Mouse (Mus musculus) stomach, embryonic 14.5 days (tissue): ENCODE measurements around the gene Ago4. TPM values are rescaled to one million over a fixed set of nuclear protein-coding genes. Genes with fewer than 3 reads are reported as not detected.

Experiments
- ATAC-seq: fragments of 200-750 bp; cut with Nextera tagmentation; 2 replicates; pipeline ENCODE4 v1.8.0; 2017; ENCODE audit warnings: low read depth, moderate TSS enrichment; ENCODE audit not compliant: insufficient number of reproducible peaks, insufficient read depth, low FRiP score
- H3K27ac ChIP-seq: fragments of 300-500 bp; sonication (generic); 2 replicates; pipeline ENCODE4 v1.5.1; 2014; ENCODE audit warnings: mild to moderate bottlenecking, low read length, moderate library complexity, mixed read lengths
- H3K27me3 ChIP-seq: fragments of 300-500 bp; sonication (generic); 2 replicates; pipeline ENCODE4 v1.6.1; 2014; ENCODE audit warnings: low read length, control low read depth, mixed read lengths; ENCODE audit not compliant: control insufficient read depth, insufficient read depth
- H3K36me3 ChIP-seq: fragments of 300-500 bp; sonication (generic); 2 replicates; pipeline ENCODE4 v1.6.1; 2014; ENCODE audit warnings: mild to moderate bottlenecking, control low read depth, low read length, moderate library complexity, mixed read lengths; ENCODE audit not compliant: control insufficient read depth, insufficient read depth
- H3K4me1 ChIP-seq: fragments of 300-500 bp; sonication (generic); 2 replicates; pipeline ENCODE4 v1.6.1; 2014; ENCODE audit warnings: low read length, control low read depth, mixed read lengths; ENCODE audit not compliant: control insufficient read depth, insufficient read depth
- H3K4me2 ChIP-seq: fragments of 300-500 bp; sonication (generic); replicated peaks from 2 replicates; pipeline ENCODE4 v1.6.1; 2014; ENCODE audit warnings: low read depth, low read length, control low read depth
- H3K4me3 ChIP-seq: fragments of 300-500 bp; sonication (generic); 2 replicates; pipeline ENCODE4 v1.5.1; 2014; ENCODE audit warnings: low read depth, low read length, control low read depth
- H3K9ac ChIP-seq: fragments of 300-500 bp; sonication (generic); replicated peaks from 2 replicates; pipeline ENCODE4 v1.6.1; 2014; ENCODE audit warnings: low read depth, mild to moderate bottlenecking, control low read depth, low read length, moderate library complexity, mixed read lengths
- H3K9me3 ChIP-seq: fragments of 300-500 bp; sonication (generic); 2 replicates; pipeline ENCODE4 v1.6.1; 2016; ENCODE audit warnings: low read depth, low read length, control low read depth; ENCODE audit not compliant: control insufficient read depth
- WGBS: fragments of 180-500 bp; shearing (Covaris S2); extraction: QIAGEN DNeasy Blood & Tissue Kit; methylation state at CpG from one replicate; pipeline ENCODE4 v1.1.7; 2014; 5-methylcytosine and 5-hydroxymethylcytosine counted together
- polyA plus RNA-seq: library from polyadenylated mRNA; unstranded; fragments of >200 nt; fragmentation: Nextera tagmentation; extraction: Ambion mirVana; gene quantifications from 2 replicates; pipeline ENCODE4 v1.2.1, GENCODE M21; 2014

Gene Ago4
- polyA plus RNA-seq, 1 experiment from 2014 or later, result 3.3 TPM

- ATAC-seq, result no peak
- H3K9me3 ChIP-seq, result no peaks in the 10 kb centered on the region
- H3K27ac ChIP-seq, result no peak overlapping the region
- H3K27me3 ChIP-seq, result no peaks in the 10 kb centered on the region
- WGBS, result 31% methylated on average over 3 of the region's 3 CpGs
- H3K36me3 ChIP-seq, result no peaks in the 10 kb centered on the region; the same call in 1 of the 2 replicates
- H3K4me1 ChIP-seq, result 0 out of 2 replicates have a peak, but pooled peaks cover 3% of the 10 kb centered on the region
- H3K9ac ChIP-seq, result no peak overlapping the region
- no peak overlapping the region for H3K4me3 ChIP-seq
- no peak overlapping the region for H3K4me2 ChIP-seq
These were observed 21.2 kb upstream of the Ago4 start for GRCm38 (mm10) chr4:126554462-126554861.

DNA sequence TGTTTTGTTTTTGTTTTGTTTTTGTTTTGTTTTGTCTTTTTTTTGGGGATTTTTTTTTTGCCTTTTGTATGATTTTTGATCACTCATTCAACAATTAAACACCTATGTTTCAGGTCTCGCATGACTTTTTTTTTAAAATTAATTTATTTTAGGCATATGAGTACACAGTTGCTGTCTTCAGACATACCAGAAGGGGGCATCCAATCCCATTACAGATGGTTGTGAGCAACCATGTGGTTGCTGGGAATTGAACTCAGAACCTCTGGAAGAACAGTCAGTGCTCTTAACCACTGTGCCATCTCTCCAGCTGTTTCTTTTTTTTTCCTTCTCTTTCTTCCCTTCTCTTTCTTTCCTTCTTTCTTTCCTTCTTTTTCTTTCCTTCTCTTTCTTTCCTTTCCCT lies 20.4 kb upstream of the Ago4 start:
- no peak for ATAC-seq
- H3K4me3 ChIP-seq, result no peak overlapping the region
- no peak overlapping the region for H3K27ac ChIP-seq
- H3K27me3 ChIP-seq, result no peaks in the 10 kb centered on the region
- WGBS, result 84% methylated on average over 1 of the region's 1 CpGs
- H3K4me2 ChIP-seq, result no peak overlapping the region
- H3K36me3 ChIP-seq, result no peaks in the 10 kb centered on the region
- H3K4me1 ChIP-seq, result 0 out of 2 replicates have a peak, but pooled peaks cover 3% of the 10 kb centered on the region
- H3K9me3 ChIP-seq, result no peaks in the 10 kb centered on the region
- no peak overlapping the region for H3K9ac ChIP-seq

DNA sequence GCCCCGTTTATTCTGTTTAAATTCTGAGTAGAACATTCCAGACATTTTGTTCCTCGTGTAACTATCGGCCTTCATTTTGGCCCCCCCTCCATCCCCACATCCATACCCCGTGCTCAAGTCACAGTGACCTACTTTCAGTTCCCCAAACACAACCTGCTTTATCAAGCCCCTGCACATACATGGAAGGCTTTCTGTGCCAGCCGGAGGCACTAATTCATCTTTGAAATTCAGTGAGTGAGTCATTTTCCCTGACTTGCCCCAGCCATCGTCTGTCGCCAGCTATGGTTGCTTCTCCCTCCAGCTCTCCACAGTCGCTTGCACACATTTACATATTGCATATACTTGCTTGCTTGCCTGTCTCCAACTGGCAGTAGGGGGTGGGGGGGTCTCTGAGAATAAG lies 19.8 kb upstream of the Ago4 start:
- 49% methylated on average over 8 of the region's 8 CpGs for WGBS
- H3K4me3 ChIP-seq, result no peak overlapping the region
- H3K9me3 ChIP-seq, result no peaks in the 10 kb centered on the region
- H3K36me3 ChIP-seq, result no peaks in the 10 kb centered on the region
- H3K4me1 ChIP-seq, result 0 out of 2 replicates have a peak, but pooled peaks cover 3% of the 10 kb centered on the region
- H3K9ac ChIP-seq, result no peak overlapping the region
- H3K27ac ChIP-seq, result no peak overlapping the region
- no peak overlapping the region for H3K4me2 ChIP-seq
- H3K27me3 ChIP-seq, result no peaks in the 10 kb centered on the region
- ATAC-seq, result no peak

- no peak overlapping the region for H3K9ac ChIP-seq
- no peak overlapping the region for H3K4me2 ChIP-seq
- H3K27me3 ChIP-seq, result no peaks in the 10 kb centered on the region
- ATAC-seq, result no peak
- WGBS, result 78% methylated on average over 7 of the region's 7 CpGs
- H3K9me3 ChIP-seq, result no peaks in the 10 kb centered on the region
- H3K27ac ChIP-seq, result no peak overlapping the region
- H3K4me1 ChIP-seq, result no peaks in the 10 kb centered on the region
- no peak overlapping the region for H3K4me3 ChIP-seq
- no peaks in the 10 kb centered on the region for H3K36me3 ChIP-seq
These were observed 18.9 kb upstream of the Ago4 start for GRCm38 (mm10) chr4:126552136-126552535.

GRCm38 (mm10) chr4:126546183-126546582 lies 12.9 kb upstream of the Ago4 start:
- Histone ChIP-seq H3K4me1 (no peaks in the 10 kb centered on the region), H3K4me2 (no peak overlapping the region), H3K9me3 (no peaks in the 10 kb centered on the region), H3K27ac (no peak overlapping the region), H3K9ac (no peak overlapping the region), H3K36me3 (no peaks in the 10 kb centered on the region), H3K27me3 (no peaks in the 10 kb centered on the region), H3K4me3 (no peak overlapping the region)
- WGBS, result 77% methylated on average over 2 of the region's 2 CpGs
- no peak for ATAC-seq

DNA sequence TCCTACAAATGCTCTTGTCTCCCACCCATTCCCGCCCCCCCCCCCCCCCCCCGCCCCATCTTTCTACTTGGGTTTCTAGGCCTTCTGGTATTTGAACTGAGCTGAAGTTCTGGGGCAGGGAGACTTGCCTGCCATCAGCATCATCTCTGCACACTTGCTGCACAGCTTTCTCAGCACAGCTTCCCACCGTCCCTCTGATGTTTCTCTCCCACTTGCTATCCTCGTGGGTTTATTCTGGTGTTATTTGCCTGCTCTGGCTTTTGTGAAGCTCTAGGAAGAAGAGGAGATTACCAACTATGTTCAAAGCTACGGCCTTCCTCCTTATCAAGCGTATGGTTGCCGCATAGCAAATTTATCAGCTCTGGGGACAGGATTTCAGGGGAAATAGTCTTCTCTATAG lies 12.4 kb upstream of the Ago4 start:
- 85% methylated on average over 5 of the region's 7 CpGs for WGBS
- H3K27me3 ChIP-seq, result no peaks in the 10 kb centered on the region

GRCm38 (mm10) chr4:126545016-126545415 lies 11.7 kb upstream of the Ago4 start:
- Histone ChIP-seq H3K27ac (no peak overlapping the region), H3K9me3 (no peaks in the 10 kb centered on the region), H3K27me3 (no peaks in the 10 kb centered on the region), H3K4me3 (no peak overlapping the region), H3K4me1 (no peaks in the 10 kb centered on the region), H3K9ac (no peak overlapping the region), H3K4me2 (no peak overlapping the region), H3K36me3 (no peaks in the 10 kb centered on the region)
- ATAC-seq, result no peak
- 68% methylated on average over 1 of the region's 1 CpGs for WGBS

More for the DNA sequence above, 12.4 kb upstream of the Ago4 start:
- no peak overlapping the region for H3K27ac ChIP-seq
- no peaks in the 10 kb centered on the region for H3K9me3 ChIP-seq
- H3K9ac ChIP-seq, result no peak overlapping the region
- no peaks in the 10 kb centered on the region for H3K4me1 ChIP-seq
- no peak for ATAC-seq
- H3K4me2 ChIP-seq, result no peak overlapping the region
- no peaks in the 10 kb centered on the region for H3K36me3 ChIP-seq
- H3K4me3 ChIP-seq, result no peak overlapping the region

GRCm38 (mm10) chr4:126542838-126543237 lies 9.6 kb upstream of the Ago4 start:
- Histone ChIP-seq H3K4me3 (no peak overlapping the region), H3K4me2 (no peak overlapping the region), H3K27me3 (no peaks in the 10 kb centered on the region), H3K27ac (no peak overlapping the region), H3K9me3 (no peaks in the 10 kb centered on the region), H3K4me1 (no peaks in the 10 kb centered on the region), H3K9ac (no peak overlapping the region), H3K36me3 (no peaks in the 10 kb centered on the region)
- no peak for ATAC-seq
- WGBS, result 64% methylated on average over 7 of the region's 7 CpGs

DNA sequence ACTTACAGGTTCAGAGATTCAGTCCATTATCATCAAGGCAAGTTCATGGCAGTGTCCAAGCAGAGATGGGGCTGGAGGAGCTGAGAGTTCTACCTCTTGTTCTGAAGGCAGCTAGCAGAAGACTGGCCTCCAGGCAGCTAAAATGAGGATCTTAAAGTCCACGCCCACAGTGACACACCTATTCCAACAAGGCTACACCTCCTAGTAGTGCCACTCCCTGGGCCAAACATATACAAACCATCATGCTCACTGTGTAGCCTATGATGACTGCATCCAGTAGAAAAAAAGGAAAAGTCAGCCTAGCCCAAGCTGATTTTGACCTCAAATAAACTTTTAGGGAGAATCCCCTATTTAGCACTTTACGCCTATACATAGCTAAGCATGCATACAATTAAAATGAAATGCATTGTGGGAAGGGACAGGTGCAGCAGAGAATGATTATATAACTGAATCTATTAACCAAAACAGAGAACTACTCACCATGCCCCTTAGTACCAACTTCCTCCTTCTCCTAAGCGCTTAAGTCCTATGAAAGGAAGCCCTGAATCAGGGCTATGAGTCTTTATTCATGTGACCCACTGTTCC lies 7.3 kb upstream of the Ago4 start:
- no peaks in the 10 kb centered on the region for H3K9me3 ChIP-seq
- H3K4me3 ChIP-seq, result no peak overlapping the region
- H3K9ac ChIP-seq, result no peak overlapping the region
- no peak for ATAC-seq
- WGBS, result 79% methylated on average over 3 of the region's 3 CpGs
- no peak overlapping the region for H3K27ac ChIP-seq
- H3K27me3 ChIP-seq, result no peaks in the 10 kb centered on the region
- H3K4me1 ChIP-seq, result no peaks in the 10 kb centered on the region
- no peaks in the 10 kb centered on the region for H3K36me3 ChIP-seq
- H3K4me2 ChIP-seq, result no peak overlapping the region
